Mouse (Mus musculus): ENCODE results near the gene Nlrp1a. TPM values are rescaled to one million over a fixed set of nuclear protein-coding genes. Genes with fewer than 3 reads are reported as not detected.

Gene Nlrp1a
- polyA plus RNA-seq, 1 experiment from 2014 or later: not detected

- Histone ChIP-seq H3K27me3 (ENCODE audit: control insufficient read depth, insufficient read depth, low read length) (no peaks in the 10 kb centered on the region), H3K4me3 (replicated peaks; ENCODE audit: low read depth, low read length) (no peak overlapping the region), H3K27ac (replicated peaks; ENCODE audit: low read depth, low read length) (no peak overlapping the region), H3K9ac (replicated peaks; ENCODE audit: low read length) (no peak overlapping the region), H3K4me1 (ENCODE audit: control insufficient read depth, insufficient read depth, low read length) (no peaks in the 10 kb centered on the region), H3K4me2 (ENCODE audit: low read length) (no peak overlapping the region), H3K36me3 (ENCODE audit: control insufficient read depth, insufficient read depth, low read length) (no peaks in the 10 kb centered on the region), H3K9me3 (ENCODE audit: control insufficient read depth, low read length) (no peaks in the 10 kb centered on the region)
- 83% methylated on average over 1 of the region's 1 CpGs for WGBS
- DNase-seq (no peak), ATAC-seq (ENCODE audit: low FRiP score, low TSS enrichment) (no peak)
These were observed 68.2 kb downstream of the Nlrp1a start for GRCm38 (mm10) chr11:71076342-71076741.

DNA sequence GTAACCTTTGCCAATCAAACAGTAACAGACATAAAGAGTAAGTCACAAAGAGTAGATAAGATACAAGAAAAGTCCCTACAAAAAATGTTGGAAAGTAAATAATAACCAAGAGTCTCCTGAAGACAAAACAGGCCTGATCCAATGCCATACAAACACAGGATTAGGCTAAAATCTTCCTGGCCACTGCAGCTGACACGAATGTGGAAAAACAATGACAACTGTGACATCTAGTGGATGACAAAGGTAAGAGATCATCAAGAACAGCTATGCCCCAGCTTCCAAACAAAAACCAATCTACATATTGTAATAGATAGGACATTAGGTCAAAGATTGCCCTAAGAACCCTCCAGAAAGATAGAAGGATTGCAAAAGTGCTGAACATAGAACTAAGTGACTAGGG, 92.0 kb downstream of the Nlrp1a start:
- Histone ChIP-seq H3K9me3 (ENCODE audit: control insufficient read depth, low read length) (no peaks in the 10 kb centered on the region), H3K36me3 (ENCODE audit: control insufficient read depth, insufficient read depth, low read length) (no peaks in the 10 kb centered on the region), H3K4me2 (ENCODE audit: low read length) (no peak overlapping the region), H3K27ac (replicated peaks; ENCODE audit: low read depth, low read length) (no peak overlapping the region), H3K4me1 (ENCODE audit: control insufficient read depth, insufficient read depth, low read length) (no peaks in the 10 kb centered on the region), H3K4me3 (replicated peaks; ENCODE audit: low read depth, low read length) (no peak overlapping the region), H3K27me3 (ENCODE audit: control insufficient read depth, insufficient read depth, low read length) (no peaks in the 10 kb centered on the region), H3K9ac (replicated peaks; ENCODE audit: low read length) (no peak overlapping the region)
- ATAC-seq (ENCODE audit: low FRiP score, low TSS enrichment): no peak
- WGBS: 3% methylated on average over 1 of the region's 1 CpGs
- peak; percentile 85 for DNase-seq

Other genes starting within 250 kb of the Nlrp1a start
- 116 and 140 TPM in 2 replicates for gene Nup88, start 174.7 kb downstream of the Nlrp1a start, polyA plus RNA-seq (2014; fragmentation: Nextera tagmentation; extraction: Ambion mirVana)
- 62.9 and 75.8 TPM in 2 replicates for gene Rpain, start 174.5 kb downstream of the Nlrp1a start, polyA plus RNA-seq (2014; fragmentation: Nextera tagmentation; extraction: Ambion mirVana)
- 170 and 178 TPM in 2 replicates for gene C1qbp, start 161.7 kb downstream of the Nlrp1a start, polyA plus RNA-seq (2014; fragmentation: Nextera tagmentation; extraction: Ambion mirVana)
- gene Dhx33, start 140.3 kb downstream of the Nlrp1a start, polyA plus RNA-seq (2014; fragmentation: Nextera tagmentation; extraction: Ambion mirVana): 12.4 and 17.1 TPM in 2 replicates
- gene Mis12, start 125.1 kb downstream of the Nlrp1a start, polyA plus RNA-seq (2014; fragmentation: Nextera tagmentation; extraction: Ambion mirVana): 20.9 and 29.7 TPM in 2 replicates
- 23.3 and 35.7 TPM in 2 replicates for gene Derl2, start 124.9 kb downstream of the Nlrp1a start, polyA plus RNA-seq (2014; fragmentation: Nextera tagmentation; extraction: Ambion mirVana)
- gene 6330403K07Rik, start 111.2 kb downstream of the Nlrp1a start, polyA plus RNA-seq (2014; fragmentation: Nextera tagmentation; extraction: Ambion mirVana): 317 and 572 TPM in 2 replicates
- not detected in 2 replicates for gene Nlrp1b, start 86.0 kb upstream of the Nlrp1a start, polyA plus RNA-seq (2014; fragmentation: Nextera tagmentation; extraction: Ambion mirVana)

All from midbrain, embryonic 14.5 days (tissue).